Mouse (Mus musculus) stomach, embryonic 16.5 days (tissue): Measurements from ENCODE around the gene Pip5kl1. TPM values are rescaled to one million over a fixed set of nuclear protein-coding genes. Genes with fewer than 3 reads are reported as not detected.

Experiments used
- ATAC-seq: fragments of 200-750 bp; cut with Nextera tagmentation; 2 replicates; pipeline ENCODE4 v1.8.0; 2017; ENCODE audit warnings: moderate number of reproducible peaks, moderate TSS enrichment; ENCODE audit not compliant: insufficient read depth, low FRiP score
- H3K27ac ChIP-seq: fragments of 300-500 bp; sonication (generic); 2 replicates; pipeline ENCODE4 v1.5.1; 2014; ENCODE audit warnings: low read length
- H3K27me3 ChIP-seq: fragments of 300-500 bp; sonication (generic); 2 replicates; pipeline ENCODE4 v1.6.1; 2014; ENCODE audit warnings: low read length, control low read depth, mixed read lengths; ENCODE audit not compliant: control insufficient read depth, insufficient read depth
- H3K36me3 ChIP-seq: fragments of 300-500 bp; sonication (generic); 2 replicates; pipeline ENCODE4 v1.6.1; 2014; ENCODE audit warnings: low read length; ENCODE audit not compliant: control insufficient read depth, insufficient read depth
- H3K4me1 ChIP-seq: fragments of 300-500 bp; sonication (generic); 2 replicates; pipeline ENCODE4 v1.6.1; 2014; ENCODE audit warnings: low read length, control low read depth, mixed read lengths; ENCODE audit not compliant: control insufficient read depth, insufficient read depth
- H3K4me2 ChIP-seq: fragments of 300-500 bp; sonication (generic); 2 replicates; pipeline ENCODE4 v1.6.1; 2014; ENCODE audit warnings: low read depth, low read length, mixed read lengths
- H3K4me3 ChIP-seq: fragments of 300-500 bp; sonication (generic); replicated peaks from 2 replicates; pipeline ENCODE4 v1.5.1; 2014; ENCODE audit warnings: mild to moderate bottlenecking, low read length
- H3K9ac ChIP-seq: fragments of 300-500 bp; sonication (generic); 2 replicates; pipeline ENCODE4 v1.6.1; 2014; ENCODE audit warnings: low read length
- H3K9me3 ChIP-seq: fragments of 300-500 bp; sonication (generic); replicated peaks from 2 replicates; pipeline ENCODE4 v1.6.1; 2016; ENCODE audit warnings: low read length, control low read depth; ENCODE audit not compliant: control insufficient read depth
- whole genome bisulfite sequencing: fragments of 180-500 bp; shearing (Covaris S2); extraction: QIAGEN DNeasy Blood & Tissue Kit; methylation state at CpG from one replicate; pipeline ENCODE4 v1.1.7; 2014; 5-methylcytosine and 5-hydroxymethylcytosine counted together
- polyA plus RNA-seq: library from polyadenylated mRNA; unstranded; fragments of >200 nt; fragmentation: Nextera tagmentation; extraction: Ambion mirVana; gene quantifications from 2 replicates; pipeline ENCODE4 v1.2.1, GENCODE M21; 2015

Pip5kl1 gene
- polyA plus RNA-seq, 1 experiment from 2014 or later, result 0.56 TPM

DNA sequence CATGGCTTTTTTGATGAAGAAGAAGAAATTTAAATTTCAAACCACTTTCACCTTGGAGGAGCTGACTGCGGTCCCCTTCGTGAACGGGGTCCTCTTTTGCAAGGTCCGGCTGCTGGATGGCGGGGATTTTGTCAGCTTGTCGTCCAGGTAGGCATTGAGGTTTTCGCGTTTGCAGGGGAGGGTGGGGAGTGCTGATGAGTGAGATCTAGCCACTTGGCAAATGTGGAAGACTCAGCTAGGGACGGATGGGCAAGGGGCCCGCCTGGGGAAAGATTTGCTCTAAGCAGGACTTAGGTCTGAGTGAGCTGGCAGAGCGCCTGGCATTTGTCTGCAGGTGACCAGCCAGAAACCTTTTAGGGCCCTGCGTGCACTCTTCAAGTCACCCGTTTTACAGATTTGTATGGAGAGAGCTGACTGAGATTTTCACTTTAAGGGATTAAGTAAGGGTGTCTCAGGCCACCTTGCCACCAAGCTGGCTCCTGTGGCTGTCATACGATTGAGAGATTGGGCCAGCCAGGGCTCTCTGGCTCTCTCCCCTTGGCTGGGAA lies 38.4 kb upstream of the Pip5kl1 start:
- Histone ChIP-seq H3K27me3 (no peaks in the 10 kb centered on the region), H3K4me2 (peak overlapping the region; percentile 89), H3K4me3 (peak overlapping the region; percentile 75), H3K9me3 (no peaks in the 10 kb centered on the region), H3K27ac (peak overlapping the region; percentile 97), H3K9ac (peak overlapping the region; percentile 91), H3K4me1 (peaks cover 49% of the 10 kb centered on the region), H3K36me3 (no peaks in the 10 kb centered on the region)
- ATAC-seq, result no peak
- WGBS, result 2% methylated on average over 14 of the region's 14 CpGs

DNA sequence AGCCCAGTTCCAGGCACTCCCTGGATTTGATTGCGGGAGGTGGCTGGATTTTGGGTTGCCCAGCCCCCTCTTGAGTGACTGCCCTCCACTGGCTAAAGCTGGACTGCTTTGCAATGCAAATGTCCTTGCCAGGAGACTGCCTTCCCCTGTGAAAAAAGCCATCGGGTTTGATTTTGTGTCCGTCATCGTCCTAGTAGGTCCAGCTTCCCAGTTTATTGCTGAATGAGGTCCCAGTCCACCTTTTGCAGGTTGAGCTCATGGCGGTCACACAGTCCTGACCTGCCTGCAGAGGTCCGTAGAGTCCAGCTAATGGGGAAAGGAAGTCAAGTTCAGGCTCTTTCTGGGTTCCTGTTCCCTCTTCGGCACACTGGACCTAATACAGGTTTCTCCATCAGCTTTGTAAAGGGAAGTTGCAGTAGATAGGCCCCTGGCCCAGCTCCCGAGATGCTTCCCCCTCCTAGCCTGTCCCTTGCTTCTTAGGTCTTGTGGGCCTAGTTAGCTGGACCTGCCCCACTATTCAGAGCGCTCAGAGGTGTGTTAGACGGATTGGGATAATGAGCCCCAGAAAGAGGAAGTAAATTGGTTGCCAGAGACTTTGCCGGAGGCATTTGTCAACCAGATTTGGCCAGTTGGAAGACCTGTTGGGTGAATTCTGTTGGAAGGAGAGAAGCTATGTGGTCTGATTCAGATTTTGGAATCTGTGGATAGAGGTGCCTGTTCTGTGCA lies 37.8 kb upstream of the Pip5kl1 start:
- peak overlapping the region; percentile 89 for H3K4me2 ChIP-seq
- H3K4me3 ChIP-seq, result peak overlapping the region; percentile 75
- H3K4me1 ChIP-seq, result peaks cover 56% of the 10 kb centered on the region
- peak overlapping the region; percentile 97 for H3K27ac ChIP-seq
- peak overlapping the region; percentile 91 for H3K9ac ChIP-seq
- WGBS, result 10% methylated on average over 11 of the region's 11 CpGs
- no peaks in the 10 kb centered on the region for H3K27me3 ChIP-seq
- no peaks in the 10 kb centered on the region for H3K9me3 ChIP-seq
- ATAC-seq, result no peak
- H3K36me3 ChIP-seq, result no peaks in the 10 kb centered on the region

DNA sequence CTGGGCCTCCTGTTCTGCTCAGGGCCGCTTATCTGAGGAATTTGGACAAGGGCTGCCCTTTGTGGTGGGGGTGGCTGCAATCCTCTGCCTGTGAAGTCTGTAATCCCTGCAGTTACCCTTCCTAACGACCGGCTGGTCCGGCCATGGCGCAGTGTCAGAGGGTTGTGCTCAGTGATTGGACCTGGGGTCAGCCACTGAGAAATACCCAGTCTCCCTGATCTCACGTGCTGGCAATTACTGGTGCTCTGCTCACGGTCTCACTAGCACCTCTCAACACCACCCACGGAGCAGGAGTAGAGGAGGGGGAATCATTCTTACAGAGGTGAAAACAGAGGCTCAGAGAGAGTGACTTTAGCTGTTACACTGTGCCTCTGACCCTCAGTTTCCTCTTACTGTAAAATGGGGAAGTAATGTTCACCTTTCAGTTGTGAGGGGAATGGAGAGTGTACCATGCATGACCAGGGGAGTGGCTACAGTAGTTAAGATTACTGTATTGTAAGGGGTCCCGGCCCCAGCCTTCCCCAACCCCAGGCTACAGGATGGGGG lies 37.2 kb upstream of the Pip5kl1 start:
- H3K4me1 ChIP-seq, result peaks cover 62% of the 10 kb centered on the region
- peak overlapping the region; percentile 91 for H3K9ac ChIP-seq
- 8% methylated on average over 9 of the region's 9 CpGs for WGBS
- no peaks in the 10 kb centered on the region for H3K36me3 ChIP-seq
- H3K27me3 ChIP-seq, result no peaks in the 10 kb centered on the region
- no peaks in the 10 kb centered on the region for H3K9me3 ChIP-seq
- H3K4me2 ChIP-seq, result peak overlapping the region; percentile 89
- H3K4me3 ChIP-seq, result peak overlapping the region; percentile 75
- ATAC-seq, result no peak
- H3K27ac ChIP-seq, result peak overlapping the region; percentile 97

DNA sequence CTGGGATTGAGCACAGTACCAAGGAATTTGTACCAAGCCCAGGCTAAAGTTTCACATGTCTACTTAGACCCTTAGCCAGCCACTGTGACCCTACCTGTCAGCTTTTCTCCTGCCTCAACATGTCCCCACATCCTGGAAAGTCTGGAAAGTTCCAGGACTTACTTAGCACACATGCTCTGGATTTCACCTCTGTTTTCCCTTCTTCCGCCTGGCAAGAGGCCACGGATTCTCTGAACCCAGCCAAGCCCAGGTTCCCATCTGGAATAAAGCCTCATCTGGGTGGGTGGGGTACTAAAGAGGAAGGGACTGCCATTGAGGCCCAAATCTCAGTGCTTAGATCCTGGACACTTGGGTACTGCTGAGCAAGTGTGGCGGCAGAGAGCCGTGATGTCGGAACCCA lies 36.7 kb upstream of the Pip5kl1 start:
- Histone ChIP-seq H3K27me3 (no peaks in the 10 kb centered on the region), H3K4me3 (peak overlapping the region; percentile 75), H3K9ac (peak overlapping the region; percentile 91), H3K4me2 (peak overlapping the region; percentile 89), H3K27ac (peak overlapping the region; percentile 97), H3K4me1 (peaks cover 66% of the 10 kb centered on the region), H3K36me3 (no peaks in the 10 kb centered on the region), H3K9me3 (no peaks in the 10 kb centered on the region)
- WGBS, result 62% methylated on average over 5 of the region's 5 CpGs
- no peak for ATAC-seq

DNA sequence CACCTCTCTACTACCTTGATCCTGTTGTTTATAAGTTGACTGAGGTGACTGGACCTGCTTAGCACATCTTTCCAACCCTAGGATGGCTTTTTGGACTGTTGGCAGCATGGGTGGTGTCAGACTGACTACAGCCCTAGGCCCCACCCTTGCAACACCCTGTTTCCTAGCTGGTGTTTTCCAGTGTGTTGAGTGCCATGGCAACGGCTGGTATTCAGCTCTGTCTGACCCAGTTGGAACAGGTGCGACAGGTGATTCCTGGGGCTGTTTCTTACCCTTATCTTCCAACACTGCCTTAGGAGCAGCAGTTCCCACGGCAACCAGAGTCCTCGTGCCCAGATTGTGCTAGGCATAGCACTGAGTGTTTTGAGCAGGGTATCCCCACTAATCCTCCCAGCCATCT lies 36.1 kb upstream of the Pip5kl1 start:
- H3K9ac ChIP-seq, result 0 out of 2 replicates have a peak overlapping the region, but pooled peaks have one; percentile 91
- H3K27me3 ChIP-seq, result no peaks in the 10 kb centered on the region
- peaks cover 70% of the 10 kb centered on the region for H3K4me1 ChIP-seq
- H3K4me3 ChIP-seq, result peak overlapping the region; percentile 75
- H3K4me2 ChIP-seq, result peak overlapping the region; percentile 89
- no peaks in the 10 kb centered on the region for H3K9me3 ChIP-seq
- peak overlapping the region; percentile 97 for H3K27ac ChIP-seq
- no peak for ATAC-seq
- no peaks in the 10 kb centered on the region for H3K36me3 ChIP-seq
- 48% methylated on average over 4 of the region's 4 CpGs for WGBS

DNA sequence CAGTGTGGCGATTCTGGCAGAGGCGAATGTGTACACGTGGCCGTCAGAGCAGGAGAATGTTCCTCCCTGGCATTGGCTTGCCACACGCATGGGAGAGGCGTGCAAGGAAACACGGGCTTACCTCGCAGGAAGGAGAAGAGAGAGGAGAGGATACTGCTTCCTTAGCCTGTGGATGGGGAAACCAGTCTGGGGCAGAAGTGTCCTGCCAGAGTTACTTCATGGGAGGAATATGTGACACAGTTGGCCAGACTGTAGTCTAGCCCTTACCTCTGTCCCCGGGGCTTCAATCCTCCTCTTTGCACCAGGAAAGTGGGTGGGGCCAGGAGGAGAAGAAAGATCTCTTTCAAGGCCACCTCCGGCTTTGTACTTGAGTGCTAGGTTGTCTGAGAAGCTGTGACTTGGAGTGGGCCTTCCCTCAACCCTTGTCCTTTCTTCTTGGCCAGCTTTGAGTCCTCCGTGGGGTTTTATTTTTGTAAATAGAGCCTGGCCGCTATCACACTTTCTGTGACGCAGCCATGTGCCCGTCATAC lies 35.1 kb upstream of the Pip5kl1 start:
- Histone ChIP-seq H3K4me2 (peak overlapping the region; percentile 35), H3K27me3 (no peaks in the 10 kb centered on the region), H3K4me3 (no peak overlapping the region), H3K9me3 (no peaks in the 10 kb centered on the region), H3K9ac (peak overlapping the region; percentile 36), H3K36me3 (no peaks in the 10 kb centered on the region), H3K4me1 (peaks cover 64% of the 10 kb centered on the region), H3K27ac (peak overlapping the region; percentile 97)
- 65% methylated on average over 14 of the region's 14 CpGs for WGBS
- ATAC-seq, result no peak

DNA sequence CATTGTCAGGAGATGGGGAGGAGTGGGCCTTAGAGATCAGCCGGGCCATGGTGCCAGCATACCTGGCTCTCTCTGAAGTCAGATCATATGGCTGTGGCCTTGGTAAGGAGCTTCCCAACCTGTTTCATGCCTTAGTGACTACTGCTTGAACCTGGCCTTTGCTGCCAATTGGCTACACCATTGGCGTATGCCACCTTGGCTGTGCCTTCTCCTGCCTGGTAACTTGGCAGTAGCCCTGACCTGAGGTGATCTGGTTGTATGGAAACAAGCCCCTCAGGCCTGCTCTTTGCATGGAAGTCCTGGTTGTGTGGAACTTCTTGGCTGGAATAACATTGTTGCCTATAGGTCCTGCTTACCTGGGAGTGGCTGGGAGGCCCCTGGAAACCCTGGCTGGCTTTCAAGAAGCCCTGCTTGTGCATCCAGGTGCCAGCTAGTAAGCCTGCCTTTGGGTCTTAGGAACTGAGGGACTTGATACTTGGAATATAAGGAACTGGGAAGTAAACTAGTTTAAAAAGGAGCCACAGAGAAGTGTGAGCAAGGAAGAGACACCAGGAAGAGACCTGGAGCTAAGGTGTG lies 33.2 kb upstream of the Pip5kl1 start:
- Histone ChIP-seq H3K4me1 (peaks cover 63% of the 10 kb centered on the region), H3K27me3 (no peaks in the 10 kb centered on the region), H3K36me3 (no peaks in the 10 kb centered on the region)

DNA sequence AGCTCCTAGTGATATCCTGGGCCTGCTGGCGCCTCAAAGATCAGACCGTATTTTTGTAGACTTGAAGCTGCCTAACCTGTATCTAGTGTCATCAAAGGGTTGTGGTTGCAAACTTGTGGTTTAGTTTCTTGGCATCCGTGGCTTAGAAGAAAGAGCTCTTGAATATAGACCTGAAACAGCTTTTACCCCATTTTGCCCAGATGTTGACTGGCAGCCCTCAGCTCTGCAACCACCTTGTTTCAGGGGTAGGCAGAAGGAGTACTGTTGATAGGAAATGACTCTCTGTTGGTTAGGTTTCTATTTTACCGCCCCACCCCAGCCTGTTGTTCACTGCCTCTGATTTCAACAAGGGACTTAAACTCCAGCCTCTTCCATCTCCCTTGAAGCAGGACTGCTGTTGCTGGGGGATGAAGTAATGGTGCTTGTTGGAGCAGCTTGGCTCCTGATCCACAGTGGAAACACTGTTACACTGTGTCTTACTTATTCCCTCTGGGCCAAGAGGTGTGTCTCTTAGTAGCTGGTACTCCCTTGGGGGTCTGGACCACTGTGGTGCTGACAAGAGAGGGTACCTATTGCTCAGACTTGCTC lies 32.5 kb upstream of the Pip5kl1 start:
- Histone ChIP-seq H3K27me3 (no peaks in the 10 kb centered on the region), H3K9ac (no peak overlapping the region), H3K36me3 (no peaks in the 10 kb centered on the region), H3K4me3 (no peak overlapping the region), H3K4me2 (no peak overlapping the region), H3K9me3 (no peaks in the 10 kb centered on the region), H3K4me1 (peaks cover 59% of the 10 kb centered on the region), H3K27ac (no peak overlapping the region)
- WGBS, result 78% methylated on average over 4 of the region's 4 CpGs
- no peak for ATAC-seq

More for the DNA sequence above, 33.2 kb upstream of the Pip5kl1 start:
- Histone ChIP-seq H3K9me3 (no peaks in the 10 kb centered on the region), H3K9ac (no peak overlapping the region), H3K27ac (no peak overlapping the region), H3K4me3 (no peak overlapping the region), H3K4me2 (no peak overlapping the region)
- ATAC-seq, result no peak
- 91% methylated on average over 2 of the region's 2 CpGs for WGBS
